Mouse (Mus musculus) left cerebral cortex, adult 2 months (tissue): ENCODE results near the gene Slc9a2. TPM values are rescaled to one million over a fixed set of nuclear protein-coding genes. Genes with fewer than 3 reads are reported as not detected.

Experiments
- DNase-seq, 2 experiments: peaks; one replicate each; pipeline ENCODE4 v3.0.0; 2021 to 2022; ENCODE audit warnings: low spot score in 2 of 2, mixed read lengths in 1 of 2; ENCODE audit errors: extremely low spot score in 1 of 2
- H3K27ac ChIP-seq: fragments of 200-600 bp; 2 replicates; pipeline ENCODE4 v1.8.1; 2022
- H3K4me3 ChIP-seq: fragments of 200-600 bp; 2 replicates; pipeline ENCODE4 v1.8.1; 2022
- CTCF ChIP-seq: fragments of 200-600 bp; IDR thresholded peaks from 2 replicates; pipeline ENCODE4 v1.8.1; 2022; ENCODE audit warnings: antibody characterized with exemption, mild to moderate bottlenecking, moderate library complexity
- intact Hi-C: fragments of 180-260 bp; cut with DNase I; formaldehyde crosslinking; loops from one replicate; pipeline ENCODE4 v1.15.1; 2025
- total RNA-seq, 2 experiments: library from RNA; stranded (reverse); gene quantifications; 2 replicates each; pipeline ENCODE4 v1.2.3; 2021

Gene Slc9a2
- total RNA-seq, 2 experiments from 2014 or later = 3.2 to 3.6 TPM

GRCm38 (mm10) chr1:40790324-40791141 is 110.2 kb downstream of the Slc9a2 start, which contains the start of gene Mfsd9:
TSS of gene Mfsd9 (minus strand) at chr1:40790687.
- intact Hi-C loops = no loop called here
- peak; percentile 90 to 93 for DNase-seq
- Histone ChIP-seq H3K4me3 (peak within 1 kb of the TSS; percentile 68), H3K27ac (no peak within 1 kb of the TSS)
- TF ChIP-seq CTCF = no peak

- intact Hi-C loops = no loop called here
- DNase-seq = no peak
- no peak for TF ChIP-seq CTCF
Measured at GRCm38 (mm10) chr1:40795508-40795907, 115.1 kb downstream of the Slc9a2 start.

GRCm38 (mm10) chr1:40797348-40797747 is 117.0 kb downstream of the Slc9a2 start:
- intact Hi-C loops = no loop called here
- no peak overlapping the region for H3K27ac ChIP-seq
- TF ChIP-seq CTCF = peak; percentile 79
- no peak overlapping the region for H3K4me3 ChIP-seq
- peak; percentile 48 to 53 for DNase-seq

More at GRCm38 (mm10) chr1:40795508-40795907, 115.1 kb downstream of the Slc9a2 start:
- Histone ChIP-seq H3K4me3 (no peak overlapping the region), H3K27ac (no peak overlapping the region)

DNA sequence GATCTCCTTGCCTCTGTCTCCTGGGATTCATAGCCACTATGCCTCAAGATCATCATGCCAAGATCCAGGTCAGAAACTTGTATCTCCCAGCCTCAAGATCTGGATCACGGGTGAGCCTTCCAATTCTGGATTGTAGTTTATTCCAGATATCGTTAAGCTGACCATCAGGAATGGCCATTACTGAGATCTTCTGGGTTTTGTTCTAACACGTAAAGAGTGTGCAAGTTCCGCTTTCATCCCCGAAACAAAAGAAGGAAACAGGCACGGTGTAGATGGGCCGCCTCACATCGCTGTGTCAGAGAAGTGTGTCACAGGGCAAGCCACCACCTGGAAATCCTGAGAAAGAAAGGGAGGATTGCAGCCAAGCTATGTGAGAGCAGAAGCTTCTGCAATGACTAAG is 118.7 kb downstream of the Slc9a2 start:
- intact Hi-C loops = no loop called here
- TF ChIP-seq CTCF = no peak
- Histone ChIP-seq H3K27ac (no peak overlapping the region), H3K4me3 (no peak overlapping the region)
- DNase-seq = no peak

DNA sequence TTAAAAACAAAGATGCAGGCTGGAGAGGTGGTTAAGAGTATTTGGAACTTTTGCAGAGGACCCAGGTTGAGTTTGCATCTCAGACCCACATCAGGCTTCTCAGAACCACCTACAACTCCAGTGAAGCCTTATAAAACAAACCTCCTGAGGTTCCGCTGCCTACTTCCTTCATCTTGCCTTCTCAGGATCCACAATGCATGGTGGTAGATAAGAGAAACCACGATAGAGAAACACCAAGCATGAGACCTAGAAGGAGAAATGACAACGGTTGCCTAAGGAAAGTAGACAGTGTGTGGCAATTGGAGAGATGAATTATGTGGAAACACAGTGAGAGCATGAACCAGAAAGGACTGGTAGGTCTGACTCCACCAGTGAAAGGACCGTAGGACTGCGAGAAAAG is 120.5 kb downstream of the Slc9a2 start:
- DNase-seq = no peak
- no peak overlapping the region for H3K27ac ChIP-seq
- TF ChIP-seq CTCF = no peak
- H3K4me3 ChIP-seq = no peak overlapping the region
- intact Hi-C loops = no loop called here

GRCm38 (mm10) chr1:40802759-40803158 is 122.4 kb downstream of the Slc9a2 start:
- H3K27ac ChIP-seq = no peak overlapping the region
- peak; percentile 89 for TF ChIP-seq CTCF
- no peak overlapping the region for H3K4me3 ChIP-seq
- intact Hi-C loops = loop anchor here (1.0 kb wide), 1 partner anchor 42 kb away; no protein-coding TSS in a partner anchor
- DNase-seq = peak; percentile 46 to 54

DNA sequence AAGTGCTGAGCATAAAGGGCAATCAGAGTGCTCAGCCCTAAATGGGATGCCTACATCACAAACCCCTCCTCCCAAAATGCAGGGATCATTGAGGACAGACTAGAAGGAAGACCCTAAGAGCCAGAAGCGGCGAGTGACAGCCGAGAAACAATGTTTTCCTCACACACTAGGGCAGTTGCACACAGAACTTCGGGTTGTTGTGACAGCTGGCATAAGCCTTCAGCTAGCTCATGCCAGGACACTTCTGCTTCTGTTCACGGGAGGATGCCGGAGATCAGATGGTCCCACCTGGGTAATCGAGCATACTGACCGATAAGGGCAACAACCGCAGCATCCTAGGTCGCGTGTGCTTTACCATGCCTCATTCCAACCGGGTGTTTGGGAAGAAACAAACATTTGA is 123.7 kb downstream of the Slc9a2 start:
- Histone ChIP-seq H3K4me3 (no peak overlapping the region), H3K27ac (no peak overlapping the region)
- intact Hi-C loops = no loop called here
- no peak for DNase-seq
- TF ChIP-seq CTCF = no peak

- H3K27ac ChIP-seq = no peak within 1 kb of the TSS
- H3K4me3 ChIP-seq = no peak within 1 kb of the TSS
- no peak for DNase-seq
- intact Hi-C loops = no loop called here
- TF ChIP-seq CTCF = no peak
Measured at GRCm38 (mm10) chr1:40805351-40805750, 125.0 kb downstream of the Slc9a2 start, which contains the start of gene Tmem182. TSS of gene Tmem182 (plus strand) at chr1:40805601.

DNA sequence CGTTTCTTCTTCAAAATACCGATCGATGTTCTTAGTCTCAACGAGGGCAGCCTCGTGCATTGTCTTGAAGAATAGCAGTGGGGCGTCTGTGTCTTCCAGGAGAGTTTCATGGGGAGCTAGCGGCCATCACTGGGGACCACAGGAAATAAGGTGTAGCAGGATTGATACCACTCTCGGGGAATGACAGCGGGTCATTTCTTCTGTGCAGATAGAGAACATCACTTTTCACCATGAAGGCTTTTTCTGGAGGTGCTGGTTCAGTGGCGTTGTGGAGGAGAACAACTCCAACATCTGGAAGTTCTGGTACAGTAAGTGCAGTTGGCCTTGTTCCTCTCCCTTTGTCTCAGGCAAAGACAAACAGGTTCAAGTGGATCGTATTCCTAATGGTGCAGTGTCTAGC is 125.5 kb downstream of the Slc9a2 start:
- Histone ChIP-seq H3K4me3 (no peak overlapping the region), H3K27ac (no peak overlapping the region)
- TF ChIP-seq CTCF = no peak
- intact Hi-C loops = no loop called here
- no peak for DNase-seq

DNA sequence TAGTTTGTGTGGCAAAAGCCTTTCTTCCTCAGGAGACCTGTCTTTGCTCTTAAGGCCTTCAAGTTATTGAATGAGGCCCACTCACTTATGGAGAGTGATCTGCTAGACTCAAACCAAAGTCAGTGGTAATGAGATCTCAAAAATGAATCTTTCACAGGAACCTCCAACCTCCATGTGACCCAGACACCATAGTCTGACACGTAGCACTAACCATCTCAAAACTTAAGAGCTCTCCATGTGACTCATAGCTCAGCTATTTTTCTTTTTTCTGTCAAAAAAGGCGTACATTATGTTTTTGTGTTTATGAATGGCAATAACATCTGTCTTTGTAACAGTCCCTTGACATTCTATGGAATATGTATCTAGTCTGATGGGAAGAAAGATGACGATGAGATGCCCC is 128.3 kb downstream of the Slc9a2 start:
- Histone ChIP-seq H3K4me3 (no peak overlapping the region), H3K27ac (no peak overlapping the region)
- intact Hi-C loops = no loop called here
- TF ChIP-seq CTCF = no peak
- DNase-seq = no peak

GRCm38 (mm10) chr1:40815071-40815845 is 134.9 kb downstream of the Slc9a2 start:
- TF ChIP-seq CTCF = no peak
- intact Hi-C loops = no loop called here
- H3K27ac ChIP-seq = no peak overlapping the region
- no peak for DNase-seq
- H3K4me3 ChIP-seq = no peak overlapping the region

Other genes with a start within 250 kb of the Slc9a2 start
- not detected for gene Il18r1, start 215.0 kb upstream of the Slc9a2 start, total RNA-seq
- under 1 TPM; 0.07 to 0.41 TPM for gene Il18rap, start 165.2 kb upstream of the Slc9a2 start, total RNA-seq
- 1 to 10 TPM in 1 of 2 experiments, under 1 TPM in 1; 0.68 to 1.0 TPM for gene Slc9a4, start 100.5 kb upstream of the Slc9a2 start, total RNA-seq
- gene Mfsd9, start 110.1 kb downstream of the Slc9a2 start, total RNA-seq = 1 to 10 TPM; 4.0 to 4.5 TPM
- gene Tmem182, start 125.0 kb downstream of the Slc9a2 start, total RNA-seq = under 1 TPM; 0.11 to 0.21 TPM